13 mouse cellular contexts compared by ENCODE assay signal in the genomic region with DNA sequence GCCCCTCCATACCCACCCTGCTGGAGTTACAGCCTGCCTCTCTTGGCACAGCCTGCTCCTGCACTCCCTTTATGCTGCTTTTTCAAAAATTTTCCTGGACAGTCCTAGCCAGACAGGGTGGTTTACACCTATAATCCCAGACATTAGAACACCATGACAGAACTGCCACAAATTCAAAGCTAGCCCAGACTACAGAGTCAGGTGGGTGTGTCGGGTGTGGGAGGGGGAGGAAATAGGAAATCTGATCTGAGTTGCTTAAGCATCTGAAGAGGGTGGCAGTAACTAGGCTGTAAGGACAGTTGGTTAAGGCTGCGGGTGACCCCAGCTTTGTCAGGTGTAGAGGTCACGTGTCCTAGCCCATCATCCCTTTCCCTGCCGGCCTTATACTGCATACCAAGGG. TPM values are rescaled to one million over a fixed set of nuclear protein-coding genes. Genes with fewer than 3 reads are reported as not detected.
DNase-seq lines count a peak whose midpoint lies in the region; ATAC-seq and TF ChIP-seq lines count a peak whose summit lies in the region.
"Had no signal": no experiment of that assay in that cellular context is flagged by ENCODE, and none has a peak within 500 bp of the region (broad histone marks: within the 10 kb centered on the region; RNA-seq: fewer than 3 reads in every experiment).

No protein-coding gene starts in this region.

- peak overlapping the region; percentile 16; the same call in 1 of the 2 replicates for H3K27ac ChIP-seq in heart, embryonic 12.5 days (ENCODE audit: poor library complexity, severe bottlenecking)
- no peak overlapping the region for H3K27ac ChIP-seq in limb, embryonic 12.5 days
- no peak overlapping the region for H3K27ac ChIP-seq in limb, embryonic 10.5 days
- no peak overlapping the region; the same call in 1 of the 2 replicates for H3K27ac ChIP-seq in ES-Bruce4 (ENCODE audit: insufficient read depth, low read length)
- H3K27ac ChIP-seq: forebrain, embryonic 15.5 days had no signal

- 0 out of 2 replicates have a peak, but pooled peaks have one; percentile 41 for ATAC-seq in heart, embryonic 12.5 days (ENCODE audit: insufficient number of reproducible peaks, low FRiP score)
- ATAC-seq in limb, embryonic 12.5 days (ENCODE audit: insufficient number of reproducible peaks, insufficient read depth, low FRiP score, low TSS enrichment, low read depth), result peak; percentile 31; the same call in 1 of the 2 replicates
- peak; percentile 49 for ATAC-seq in inflammation-experienced regulatory T-cells, adult 6 months
- ATAC-seq: forebrain, embryonic 15.5 days had no signal

- no peak for TF ChIP-seq POLR2A in ES-Bruce4 (IDR thresholded peaks at IDR 0.05; ENCODE audit: insufficient read depth, low read length)

- DNase-seq in heart, adult 11 months, result no peak
- DNase-seq in limb, embryonic 10.5 days (ENCODE audit: low spot score), result no peak
- no peak for DNase-seq in cerebellum, adult 18-20 months
- DNase-seq in gastrocnemius, adult 8-10 months (ENCODE audit: low spot score in 2 of 2), result no peak
- DNase-seq: B cell, adult 2 months; cerebellum, adult 8-10 months; kidney, postnatal 4 days had no signal

- H3K9ac ChIP-seq in heart, embryonic 12.5 days, result no peak overlapping the region
- H3K9ac ChIP-seq in limb, embryonic 12.5 days (replicated peaks), result no peak overlapping the region
- no peak overlapping the region for H3K9ac ChIP-seq in ES-Bruce4 (ENCODE audit: low read depth, poor library complexity, severe bottlenecking)
- H3K9ac ChIP-seq: forebrain, embryonic 15.5 days had no signal

- no peak overlapping the region for H3K4me2 ChIP-seq in heart, embryonic 12.5 days
- no peak overlapping the region for H3K4me2 ChIP-seq in limb, embryonic 12.5 days
- H3K4me2 ChIP-seq: forebrain, embryonic 15.5 days had no signal

- TF ChIP-seq CTCF in ES-Bruce4 (IDR thresholded peaks at IDR 0.05; ENCODE audit: low read depth, low read length), result no peak

- 40% methylated on average over 4 of the region's 4 CpGs for WGBS in heart, embryonic 12.5 days
- 43% methylated on average over 4 of the region's 4 CpGs for WGBS in limb, embryonic 12.5 days
- 53% methylated on average over 4 of the region's 4 CpGs for WGBS in limb, embryonic 10.5 days

- no peaks in the 10 kb centered on the region for H3K27me3 ChIP-seq in heart, embryonic 12.5 days (replicated peaks)
- H3K27me3 ChIP-seq in limb, embryonic 12.5 days, result no peaks in the 10 kb centered on the region
- no peaks in the 10 kb centered on the region for H3K27me3 ChIP-seq in limb, embryonic 10.5 days (ENCODE audit: low read depth, poor library complexity, severe bottlenecking)
- H3K27me3 ChIP-seq in ES-Bruce4 (ENCODE audit: control insufficient read depth, insufficient read depth, low read length, poor library complexity, severe bottlenecking), result no peaks in the 10 kb centered on the region
- H3K27me3 ChIP-seq: forebrain, embryonic 15.5 days had no signal

- H3K4me1 ChIP-seq in heart, embryonic 12.5 days (replicated peaks), result peaks cover 34% of the 10 kb centered on the region
- peaks cover 16% of the 10 kb centered on the region for H3K4me1 ChIP-seq in limb, embryonic 12.5 days (replicated peaks)
- peaks cover 21% of the 10 kb centered on the region for H3K4me1 ChIP-seq in limb, embryonic 10.5 days
- H3K4me1 ChIP-seq in ES-Bruce4 (ENCODE audit: control insufficient read depth, insufficient read depth, low read length), result peaks cover 11% of the 10 kb centered on the region

- H3K36me3 ChIP-seq in heart, embryonic 12.5 days, result no peaks in the 10 kb centered on the region
- H3K36me3 ChIP-seq in limb, embryonic 12.5 days, result 0 out of 2 replicates have a peak, but pooled peaks cover 3% of the 10 kb centered on the region
- peaks cover 7% of the 10 kb centered on the region; the same call in 1 of the 2 replicates for H3K36me3 ChIP-seq in limb, embryonic 10.5 days
- H3K36me3 ChIP-seq in ES-Bruce4 (ENCODE audit: control insufficient read depth, insufficient read depth, low read length, poor library complexity, severe bottlenecking), result no peaks in the 10 kb centered on the region
- H3K36me3 ChIP-seq: forebrain, embryonic 15.5 days had no signal

- H3K4me3 ChIP-seq in heart, embryonic 12.5 days, result no peak overlapping the region
- no peak overlapping the region for H3K4me3 ChIP-seq in limb, embryonic 12.5 days (replicated peaks)
- H3K4me3 ChIP-seq in limb, embryonic 10.5 days, result no peak overlapping the region
- no peak overlapping the region for H3K4me3 ChIP-seq in ES-Bruce4 (ENCODE audit: low read depth, low read length)
- H3K4me3 ChIP-seq: forebrain, embryonic 15.5 days had no signal

- TF ChIP-seq EP300 in ES-Bruce4 (IDR thresholded peaks at IDR 0.05; ENCODE audit: insufficient read depth, low read depth, low read length), result 0 out of 2 replicates have a peak, but pooled peaks have one; percentile 16

- peaks cover 5% of the 10 kb centered on the region; the same call in 1 of the 2 replicates for H3K9me3 ChIP-seq in heart, embryonic 12.5 days (replicated peaks)
- peaks cover 7% of the 10 kb centered on the region; the same call in 1 of the 2 replicates for H3K9me3 ChIP-seq in limb, embryonic 12.5 days
- H3K9me3 ChIP-seq in limb, embryonic 10.5 days (replicated peaks), result no peaks in the 10 kb centered on the region
- no peaks in the 10 kb centered on the region for H3K9me3 ChIP-seq in ES-Bruce4 (replicated peaks; ENCODE audit: control insufficient read depth, insufficient read depth, low read length, poor library complexity, severe bottlenecking)
- H3K9me3 ChIP-seq: forebrain, embryonic 15.5 days had no signal

RNA-seq across cellular contexts. Expression of a gene that starts 40.8 kb away (rescaled TPM):
- 0.20 TPM in 1 of 2 replicates, not detected in the other for polyA plus RNA-seq in heart, embryonic 12.5 days (2016; fragmentation: Nextera tagmentation; extraction: Ambion mirVana)
- polyA plus RNA-seq in limb, embryonic 12.5 days (2016; fragmentation: Nextera tagmentation; extraction: Ambion mirVana), result 0.45 and 0.50 TPM in 2 replicates
- polyA plus RNA-seq in limb, embryonic 10.5 days (2016; fragmentation: Nextera tagmentation; extraction: Ambion mirVana), result 0.10 and 0.26 TPM in 2 replicates
- not detected in 2 replicates for polyA plus RNA-seq in ES-Bruce4 (2011; ENCODE audit: insufficient read depth, insufficient read length, low read depth, missing spikeins)
- polyA plus RNA-seq in inflammation-experienced regulatory T-cells, adult 6 months (2017; shearing (Covaris generic)), result under 1 TPM in 1 of 3 experiments, not detected in 2; 0.30 TPM
- total RNA-seq in gastrocnemius, adult 8-10 months (2022), result 10 to 100 TPM; 11.8 to 23.1 (median 15.8) TPM
- polyA plus RNA-seq: embryonic facial prominence, embryonic 11.5 days had no signal

RNA-seq across cellular contexts. Expression of a gene that starts 57.2 kb away (rescaled TPM):
- 29.5 and 31.4 TPM in 2 replicates for polyA plus RNA-seq in heart, embryonic 12.5 days (2016; fragmentation: Nextera tagmentation; extraction: Ambion mirVana)
- 23.7 and 24.3 TPM in 2 replicates for polyA plus RNA-seq in limb, embryonic 12.5 days (2016; fragmentation: Nextera tagmentation; extraction: Ambion mirVana)
- 24.0 and 25.1 TPM in 2 replicates for polyA plus RNA-seq in limb, embryonic 10.5 days (2016; fragmentation: Nextera tagmentation; extraction: Ambion mirVana)
- 25.9 and 26.0 TPM in 2 replicates for polyA plus RNA-seq in ES-Bruce4 (2011; ENCODE audit: insufficient read depth, insufficient read length, low read depth, missing spikeins)
- polyA plus RNA-seq in inflammation-experienced regulatory T-cells, adult 6 months (2017; shearing (Covaris generic)), result 1 to 10 TPM; 1.7 to 2.1 (median 1.9) TPM
- total RNA-seq in gastrocnemius, adult 8-10 months (2022), result 10 to 100 TPM; 35.0 to 37.7 (median 36.3) TPM
